Mouse (Mus musculus) thymus, adult 2 months (tissue): ENCODE data around the gene Zfp213. TPM values are rescaled to one million over a fixed set of nuclear protein-coding genes. Genes with fewer than 3 reads are reported as not detected.

Source experiments
- DNase-seq: peaks from one replicate; pipeline ENCODE4 v3.0.0; 2021
- H3K27ac ChIP-seq: fragments of 200-500 bp; 2 replicates; pipeline ENCODE4 v1.5.1; 2012; ENCODE audit warnings: low read length, control low read depth; ENCODE audit not compliant: control insufficient read depth, insufficient read depth
- H3K27me3 ChIP-seq: fragments of 200-500 bp; 2 replicates; pipeline ENCODE4 v1.6.1; 2012; ENCODE audit warnings: mild to moderate bottlenecking, low read length, moderate library complexity, mixed read lengths; ENCODE audit not compliant: control insufficient read depth, insufficient read depth
- H3K36me3 ChIP-seq: fragments of 200-500 bp; 2 replicates; pipeline ENCODE4 v1.6.1; 2012; ENCODE audit warnings: mild to moderate bottlenecking, low read length, moderate library complexity; ENCODE audit not compliant: control insufficient read depth, insufficient read depth
- H3K4me1 ChIP-seq: fragments of 200-500 bp; replicated peaks from 2 replicates; pipeline ENCODE4 v1.6.1; 2012; ENCODE audit warnings: low read length; ENCODE audit not compliant: control insufficient read depth, insufficient read depth
- H3K4me3 ChIP-seq: fragments of 200-500 bp; 2 replicates; pipeline ENCODE4 v1.5.1; 2012; ENCODE audit warnings: mild to moderate bottlenecking, low read length, control low read depth, moderate library complexity; ENCODE audit not compliant: control insufficient read depth, insufficient read depth
- CTCF ChIP-seq: fragments of 200-500 bp; IDR thresholded peaks from 2 replicates; pipeline ENCODE4 v1.5.1; 2012; ENCODE audit warnings: mild to moderate bottlenecking, control low read depth, low read length, moderate library complexity, borderline replicate concordance; ENCODE audit not compliant: control insufficient read depth, poor library complexity, insufficient read depth; ENCODE audit errors: extremely low read depth
- POLR2A ChIP-seq: fragments of 200-500 bp; IDR thresholded peaks from 2 replicates; pipeline ENCODE4 v1.6.1; 2012; ENCODE audit warnings: mild to moderate bottlenecking, low read length, control low read depth, moderate library complexity; ENCODE audit not compliant: control insufficient read depth, poor library complexity, insufficient read depth; ENCODE audit errors: extremely low read depth
- whole genome bisulfite sequencing: fragments of 180-500 bp; shearing (Covaris S2); methylation state at CpG from one replicate; pipeline ENCODE4 v1.1.7; 2018; 5-methylcytosine and 5-hydroxymethylcytosine counted together
- polyA plus RNA-seq: library from polyadenylated mRNA; depleted of rRNA; stranded (reverse); fragments of >200 nt; gene quantifications from 2 replicates; pipeline ENCODE4 v1.2.3, GENCODE M21; 2012

Gene Zfp213
- polyA plus RNA-seq, 1 experiment: 24.4 TPM

DNA sequence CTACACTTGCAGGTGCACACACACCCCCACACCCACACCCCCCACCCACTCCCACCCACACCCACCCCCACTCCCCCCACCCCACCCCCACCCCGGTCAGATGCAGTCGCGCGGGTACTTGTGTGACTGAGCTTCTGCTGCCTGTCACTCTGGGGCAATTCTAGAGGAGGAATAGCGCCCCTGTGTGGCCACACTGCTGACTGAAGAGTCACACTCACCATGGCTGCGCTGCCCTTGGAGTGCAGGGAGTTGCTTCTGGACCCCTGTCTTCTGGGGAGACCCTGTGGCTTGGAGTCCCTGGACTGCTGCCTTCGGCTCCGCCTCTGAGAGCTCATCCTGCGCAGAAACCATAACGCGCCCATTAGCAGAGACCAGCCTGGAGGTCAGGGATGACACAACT, 4.3 kb downstream of the Zfp213 start:
- peak; percentile 56 for DNase-seq
- Histone ChIP-seq H3K27ac (no peak overlapping the region), H3K4me1 (peaks cover 9% of the 10 kb centered on the region), H3K27me3 (no peaks in the 10 kb centered on the region), H3K36me3 (peaks cover 9% of the 10 kb centered on the region), H3K4me3 (no peak overlapping the region)
- 90% methylated on average over 11 of the region's 11 CpGs for WGBS
- TF ChIP-seq POLR2A: no peak
- TF ChIP-seq CTCF: no peak

DNA sequence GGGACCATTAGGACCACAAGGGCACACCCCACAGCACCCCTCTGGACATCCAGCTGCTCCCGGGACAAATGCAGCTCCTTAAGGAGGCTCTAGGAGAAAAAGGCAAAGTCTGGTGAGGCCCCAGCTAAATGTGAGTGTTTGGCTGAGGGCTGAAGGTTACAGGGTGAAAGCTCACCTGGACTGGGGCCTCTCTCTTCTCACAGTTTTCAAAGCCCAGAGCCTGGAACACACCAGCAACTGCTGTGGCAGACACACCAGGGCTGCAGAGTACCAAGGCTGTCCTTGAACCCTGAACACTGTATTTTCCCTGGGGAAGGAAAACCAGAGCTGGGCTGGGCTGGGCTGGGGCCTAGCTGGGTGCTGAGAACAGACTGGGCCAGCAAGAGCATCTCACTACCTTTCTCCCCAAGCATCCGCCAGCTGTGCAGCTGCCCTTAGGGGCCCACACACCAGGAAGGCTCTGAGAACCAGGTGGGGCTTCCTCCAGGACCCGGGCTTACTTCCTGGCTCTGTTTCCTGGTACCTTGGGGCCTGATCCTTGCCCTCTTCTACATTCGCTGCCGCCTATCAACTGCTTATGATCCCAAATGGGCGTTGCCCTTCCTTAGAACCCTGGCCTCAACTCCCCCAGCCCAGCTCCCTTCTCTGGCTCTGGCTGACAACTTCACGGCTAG, 8.7 kb downstream of the Zfp213 start:
- DNase-seq: no peak
- WGBS: 80% methylated on average over 7 of the region's 7 CpGs
- H3K27me3 ChIP-seq: no peaks in the 10 kb centered on the region
- H3K4me1 ChIP-seq: peaks cover 12% of the 10 kb centered on the region
- no peak overlapping the region for H3K4me3 ChIP-seq
- peaks cover 9% of the 10 kb centered on the region for H3K36me3 ChIP-seq
- TF ChIP-seq POLR2A: no peak
- TF ChIP-seq CTCF: no peak
- no peak overlapping the region for H3K27ac ChIP-seq

GRCm38 (mm10) chr17:23554321-23554720, 9.7 kb downstream of the Zfp213 start:
- TF ChIP-seq CTCF (no peak), POLR2A (no peak)
- no peak overlapping the region for H3K4me3 ChIP-seq
- no peaks in the 10 kb centered on the region for H3K27me3 ChIP-seq
- peaks cover 9% of the 10 kb centered on the region for H3K36me3 ChIP-seq
- no peak overlapping the region for H3K27ac ChIP-seq
- no peak for DNase-seq
- H3K4me1 ChIP-seq: peaks cover 14% of the 10 kb centered on the region

DNA sequence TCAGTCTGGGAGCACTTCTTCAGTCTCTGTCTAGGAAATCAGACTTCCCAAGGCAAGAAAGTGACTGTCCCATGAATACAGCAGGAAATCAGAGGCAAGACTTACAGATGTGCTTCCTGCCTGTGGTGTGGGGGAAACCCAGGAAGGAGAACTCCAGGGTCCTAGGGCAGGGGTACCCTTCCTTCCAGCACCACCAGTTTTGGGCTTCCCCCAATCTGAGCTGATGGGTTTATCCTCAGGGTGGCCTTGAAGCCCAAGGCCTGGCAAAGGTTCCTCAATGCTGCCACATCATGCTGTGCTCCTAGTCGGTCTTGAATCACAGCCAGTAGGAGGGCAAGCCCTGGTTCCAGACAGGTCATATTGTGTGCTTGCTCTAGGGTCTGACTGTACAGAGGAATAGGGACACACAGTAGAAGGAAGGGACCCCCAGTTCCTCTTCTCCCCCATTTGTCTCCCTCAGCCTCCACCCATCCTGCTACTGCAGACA, 10.4 kb downstream of the Zfp213 start:
- no peak overlapping the region for H3K27ac ChIP-seq
- DNase-seq: no peak
- TF ChIP-seq CTCF: no peak
- TF ChIP-seq POLR2A: no peak
- H3K4me1 ChIP-seq: peaks cover 20% of the 10 kb centered on the region
- H3K27me3 ChIP-seq: no peaks in the 10 kb centered on the region
- 83% methylated on average over 1 of the region's 1 CpGs for WGBS
- H3K4me3 ChIP-seq: no peak overlapping the region
- peaks cover 9% of the 10 kb centered on the region for H3K36me3 ChIP-seq

GRCm38 (mm10) chr17:23552896-23553633, 11.0 kb downstream of the Zfp213 start:
- Histone ChIP-seq H3K4me1 (peaks cover 23% of the 10 kb centered on the region), H3K27ac (no peak overlapping the region), H3K36me3 (peaks cover 6% of the 10 kb centered on the region), H3K27me3 (no peaks in the 10 kb centered on the region), H3K4me3 (no peak overlapping the region)
- DNase-seq: no peak
- 95% methylated on average over 8 of the region's 8 CpGs for WGBS
- TF ChIP-seq POLR2A: no peak

GRCm38 (mm10) chr17:23551963-23552362, 12.1 kb downstream of the Zfp213 start:
- TF ChIP-seq CTCF (no peak), POLR2A (no peak)
- H3K27me3 ChIP-seq: no peaks in the 10 kb centered on the region
- peaks cover 23% of the 10 kb centered on the region for H3K4me1 ChIP-seq
- H3K36me3 ChIP-seq: no peaks in the 10 kb centered on the region; the same call in 1 of the 2 replicates
- WGBS: 86% methylated on average over 5 of the region's 5 CpGs
- DNase-seq: no peak
- H3K27ac ChIP-seq: no peak overlapping the region
- H3K4me3 ChIP-seq: no peak overlapping the region
